Mouse (Mus musculus) liver, adult 2 months (tissue): ENCODE measurements around the gene Fuom. TPM values are rescaled to one million over a fixed set of nuclear protein-coding genes. Genes with fewer than 3 reads are reported as not detected.
A peak's percentile ranks its signal among the peaks of the same experiment; 100 is the strongest.

Experiments used
- DNase-seq: peaks from one replicate; pipeline ENCODE4 v3.0.0-alpha.2; 2011; ENCODE audit warnings: low read depth, low spot score; ENCODE audit errors: extremely low read depth
- H3K27ac ChIP-seq: fragments of 200-500 bp; replicated peaks from 2 replicates; pipeline ENCODE4 v1.5.1; 2012; ENCODE audit warnings: low read depth, mild to moderate bottlenecking, control low read depth, inconsistent platforms, low read length; ENCODE audit not compliant: insufficient read depth
- H3K27me3 ChIP-seq: fragments of 200-500 bp; 2 replicates; pipeline ENCODE4 v1.6.1; 2012; ENCODE audit warnings: mild to moderate bottlenecking, moderate library complexity, low read length, inconsistent platforms; ENCODE audit not compliant: control insufficient read depth, insufficient read depth
- H3K36me3 ChIP-seq: fragments of 200-500 bp; 2 replicates; pipeline ENCODE4 v1.6.1; 2012; ENCODE audit warnings: low read length, inconsistent platforms; ENCODE audit not compliant: control insufficient read depth, insufficient read depth
- H3K4me1 ChIP-seq: fragments of 200-500 bp; 2 replicates; pipeline ENCODE4 v1.6.1; 2011; ENCODE audit warnings: low read length; ENCODE audit not compliant: control insufficient read depth, insufficient read depth
- H3K4me3 ChIP-seq: fragments of 200-500 bp; 2 replicates; pipeline ENCODE4 v1.5.1; 2011; ENCODE audit warnings: low read depth, mild to moderate bottlenecking, control low read depth, low read length, moderate library complexity; ENCODE audit not compliant: insufficient read depth
- H3K79me2 ChIP-seq: fragments of 200-500 bp; 2 replicates; pipeline ENCODE4 v1.6.1; 2012; ENCODE audit warnings: inconsistent platforms, mild to moderate bottlenecking, low read length, moderate library complexity; ENCODE audit not compliant: control insufficient read depth, insufficient read depth
- H3K9ac ChIP-seq: fragments of 200-500 bp; 2 replicates; pipeline ENCODE4 v1.6.1; 2012; ENCODE audit warnings: low read depth, mild to moderate bottlenecking, control low read depth, inconsistent platforms, low read length
- CTCF ChIP-seq: fragments of 200-500 bp; IDR thresholded peaks from 2 replicates; pipeline ENCODE4 v1.5.1; 2011; ENCODE audit warnings: low read depth, low read length, control low read depth
- POLR2A ChIP-seq: fragments of 200-500 bp; IDR thresholded peaks from 2 replicates; pipeline ENCODE4 v1.6.1; 2011; ENCODE audit warnings: low read length, control low read depth; ENCODE audit not compliant: insufficient read depth; ENCODE audit errors: extremely low read depth
- WGBS: fragments of 180-500 bp; shearing (Covaris S2); methylation state at CpG from one replicate; pipeline ENCODE4 v1.1.7; 2018; 5-methylcytosine and 5-hydroxymethylcytosine counted together
- polyA plus RNA-seq: library from polyadenylated mRNA; depleted of rRNA; stranded (reverse); fragments of >200 nt; gene quantifications from 2 replicates; pipeline ENCODE4 v1.2.3, GENCODE M21; 2012
- total RNA-seq: library from RNA; depleted of rRNA; stranded (reverse); fragments of >200 nt; gene quantifications from 2 replicates; pipeline ENCODE4 v1.2.3, GENCODE M21; 2014

Fuom gene
- total and polyA plus RNA-seq, 2 experiments: 68.6 to 77.5 TPM

- H3K4me3 ChIP-seq: peak within 1 kb of the TSS; percentile 86
- peaks cover 9% of the 10 kb centered on the region for H3K4me1 ChIP-seq
- no peaks in the 10 kb centered on the region for H3K27me3 ChIP-seq
- peak within 1 kb of the TSS; percentile 94 for H3K9ac ChIP-seq
- H3K36me3 ChIP-seq: peaks cover 17% of the 10 kb centered on the region; the same call in 1 of the 2 replicates
- peak; percentile 93 for DNase-seq
- peak within 1 kb of the TSS; percentile 98 for H3K27ac ChIP-seq
- 3% methylated on average over 28 of the region's 28 CpGs for WGBS
- TF ChIP-seq POLR2A (peak; percentile 92), CTCF (no peak)
- no peaks in the 10 kb centered on the region; the same call in 1 of the 2 replicates for H3K79me2 ChIP-seq
These were observed 14.3 kb upstream of the Fuom start, which contains the start of gene Echs1 for GRCm38 (mm10) chr7:140116329-140117054. TSS of gene Echs1 (minus strand) at chr7:140116476.

- H3K9ac ChIP-seq: peak within 1 kb of the TSS; percentile 94
- under 1% methylated on average over 23 of the region's 23 CpGs for WGBS
- H3K79me2 ChIP-seq: no peaks in the 10 kb centered on the region; the same call in 1 of the 2 replicates
- peak within 1 kb of the TSS; percentile 98 for H3K27ac ChIP-seq
- no peak for TF ChIP-seq CTCF
- TF ChIP-seq POLR2A: peak; percentile 46; the same call in 1 of the 2 replicates
- DNase-seq: peak; percentile 100
- H3K36me3 ChIP-seq: peaks cover 23% of the 10 kb centered on the region; the same call in 1 of the 2 replicates
- H3K4me1 ChIP-seq: peaks cover 9% of the 10 kb centered on the region
- H3K4me3 ChIP-seq: peak within 1 kb of the TSS; percentile 86
- no peaks in the 10 kb centered on the region for H3K27me3 ChIP-seq
These were observed 13.5 kb upstream of the Fuom start, which contains the start of gene Paox for GRCm38 (mm10) chr7:140115583-140116328. TSS of gene Paox (plus strand) at chr7:140115799.

DNA sequence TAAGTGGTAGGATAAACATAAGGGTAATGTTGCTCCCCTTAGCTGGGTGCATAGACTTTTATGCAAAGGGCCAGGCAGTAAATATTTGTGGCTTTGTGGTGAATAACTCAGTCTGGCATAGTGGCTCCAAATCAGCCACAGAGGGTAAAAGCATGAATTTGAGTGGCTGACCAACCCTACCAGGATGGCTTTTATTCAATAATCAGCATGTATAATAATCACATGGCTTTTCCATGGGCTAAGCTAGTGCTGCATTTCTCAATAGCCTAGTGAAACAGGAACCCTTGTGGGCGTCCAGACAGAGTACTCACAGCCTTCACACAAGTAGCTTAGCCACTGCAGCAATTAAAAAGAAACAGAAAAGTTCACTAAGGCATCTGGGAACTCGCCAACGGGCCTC, 9.7 kb upstream of the Fuom start:
- no peak for DNase-seq
- Histone ChIP-seq H3K27ac (no peak overlapping the region), H3K4me1 (peaks cover 7% of the 10 kb centered on the region; the same call in 1 of the 2 replicates), H3K27me3 (no peaks in the 10 kb centered on the region), H3K9ac (no peak overlapping the region), H3K4me3 (no peak overlapping the region), H3K79me2 (no peaks in the 10 kb centered on the region), H3K36me3 (peaks cover 45% of the 10 kb centered on the region)
- 39% methylated on average over 3 of the region's 3 CpGs for WGBS
- TF ChIP-seq CTCF: no peak
- TF ChIP-seq POLR2A: no peak

GRCm38 (mm10) chr7:140104009-140104408, 1.8 kb upstream of the Fuom start:
- no peak for DNase-seq
- Histone ChIP-seq H3K36me3 (peaks cover 30% of the 10 kb centered on the region), H3K27ac (no peak overlapping the region), H3K4me3 (no peak overlapping the region), H3K9ac (no peak overlapping the region), H3K27me3 (no peaks in the 10 kb centered on the region), H3K4me1 (peaks cover 10% of the 10 kb centered on the region), H3K79me2 (no peaks in the 10 kb centered on the region)
- no peak for TF ChIP-seq POLR2A
- no peak for TF ChIP-seq CTCF
- WGBS: 65% methylated on average over 4 of the region's 4 CpGs

- H3K27ac ChIP-seq: no peak overlapping the region
- peak overlapping the region; percentile 40 for H3K9ac ChIP-seq
- WGBS: 80% methylated on average over 10 of the region's 10 CpGs
- H3K4me1 ChIP-seq: peaks cover 10% of the 10 kb centered on the region
- no peaks in the 10 kb centered on the region for H3K27me3 ChIP-seq
- no peaks in the 10 kb centered on the region for H3K79me2 ChIP-seq
- DNase-seq: no peak
- H3K36me3 ChIP-seq: peaks cover 10% of the 10 kb centered on the region
- no peak for TF ChIP-seq CTCF
- no peak for TF ChIP-seq POLR2A
- H3K4me3 ChIP-seq: peak overlapping the region; percentile 54
These were observed 743 bp downstream of the Fuom start for GRCm38 (mm10) chr7:140101498-140101897.
